Mouse (Mus musculus): ENCODE measurements around the gene Bpgm.

The Bpgm gene

DNA sequence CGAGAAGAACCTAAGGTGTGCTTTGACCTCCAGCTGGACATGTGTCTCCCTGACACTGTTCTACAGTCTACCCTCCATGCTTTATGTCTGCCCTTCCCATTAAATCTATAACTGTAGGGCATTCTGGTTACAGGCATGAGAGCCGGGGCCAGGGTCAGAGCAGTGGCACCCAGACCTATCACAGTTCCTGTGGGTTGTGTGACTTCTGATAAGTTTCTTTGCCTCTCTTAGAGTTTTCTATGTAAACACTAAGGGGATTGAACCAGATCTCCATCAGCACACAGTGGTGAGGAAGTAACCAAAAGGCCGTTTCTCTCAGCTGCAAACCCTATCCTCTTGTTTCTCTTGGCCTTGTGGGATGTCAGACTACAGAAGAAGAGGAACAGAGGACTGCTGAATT lies 50.4 kb downstream of the Bpgm start:
- DNase-seq (ENCODE audit: low read depth, low spot score), result no peak

DNA sequence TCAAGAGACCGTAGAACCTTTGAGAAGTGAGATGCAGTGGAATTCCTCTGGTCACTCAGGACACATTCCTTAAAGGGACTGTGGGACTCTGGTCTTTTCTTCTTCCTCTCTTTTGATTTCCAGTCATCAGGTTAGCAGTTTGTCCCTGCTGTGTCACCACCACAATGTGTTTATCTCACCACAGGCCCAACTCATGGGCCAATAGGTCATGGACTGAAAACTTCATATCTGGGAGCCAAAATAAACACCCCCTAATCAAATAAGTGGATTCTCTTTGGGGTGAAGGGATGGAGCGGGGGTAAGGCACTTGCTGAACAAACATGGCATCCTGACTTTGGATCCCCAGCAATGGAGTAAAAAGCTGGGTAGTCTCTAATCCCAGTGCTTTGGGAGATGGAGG lies 52.1 kb downstream of the Bpgm start:
- no peak for DNase-seq (ENCODE audit: low read depth, low spot score)

DNA sequence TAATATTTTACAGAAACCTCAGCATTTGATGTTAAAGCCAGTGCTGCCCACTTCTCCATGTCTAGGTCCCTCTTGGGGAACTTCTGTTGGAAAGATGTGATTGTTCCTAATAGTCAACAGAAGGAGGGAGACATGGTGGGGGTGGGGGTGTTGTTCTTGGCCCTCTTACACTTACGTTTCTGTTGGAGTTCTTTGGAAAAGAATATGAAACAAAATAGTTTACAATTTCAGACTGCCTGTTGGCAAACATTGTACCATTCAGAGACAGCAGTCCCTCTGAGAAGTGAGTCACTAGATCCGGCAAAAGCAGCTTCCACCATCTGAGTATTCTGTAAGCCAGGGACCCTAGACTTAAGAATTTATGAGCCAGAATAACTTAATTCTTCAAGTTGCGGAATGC lies 54.0 kb downstream of the Bpgm start:
- no peak for DNase-seq (ENCODE audit: low read depth, low spot score)

DNA sequence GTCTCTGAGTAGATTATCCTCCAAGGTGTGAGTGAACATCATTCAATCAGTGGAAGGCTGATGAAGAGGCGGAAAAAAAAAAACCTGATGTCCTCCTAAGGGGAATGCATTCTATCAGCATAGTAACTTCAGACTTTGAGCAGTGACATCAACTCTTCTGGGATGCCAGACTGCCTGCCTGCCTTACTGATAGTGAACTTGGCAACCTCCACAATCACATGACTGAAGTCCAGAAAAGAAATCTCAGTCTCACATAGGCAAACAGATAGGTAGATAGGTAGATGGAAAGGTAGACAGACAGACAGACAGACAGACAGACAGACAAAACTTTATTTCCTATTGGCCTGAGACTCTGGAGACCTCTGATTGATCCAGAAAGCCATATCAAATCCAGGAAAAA lies 57.0 kb downstream of the Bpgm start:
- no peak for DNase-seq (ENCODE audit: low read depth, low spot score)

DNA sequence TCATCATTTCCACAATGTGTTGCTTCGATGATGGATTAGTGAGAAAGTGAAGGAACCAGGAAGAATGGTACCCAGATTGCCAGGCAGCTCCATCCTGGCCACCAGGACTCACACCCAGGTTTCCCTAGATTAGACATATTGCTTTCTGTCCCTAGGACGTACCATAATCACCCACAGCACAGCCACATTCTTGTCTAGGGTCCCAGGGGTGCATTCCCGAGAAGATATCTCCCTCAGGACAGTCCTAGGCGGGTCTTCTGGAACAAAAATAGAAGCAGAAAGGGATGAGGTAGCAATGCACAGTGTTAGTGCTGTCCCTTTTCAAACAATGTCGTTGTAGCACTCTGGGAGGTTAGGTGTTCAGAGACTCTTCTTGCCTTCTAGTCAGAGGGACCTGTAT lies 57.9 kb downstream of the Bpgm start:
- no peak for DNase-seq (ENCODE audit: low read depth, low spot score)

DNA sequence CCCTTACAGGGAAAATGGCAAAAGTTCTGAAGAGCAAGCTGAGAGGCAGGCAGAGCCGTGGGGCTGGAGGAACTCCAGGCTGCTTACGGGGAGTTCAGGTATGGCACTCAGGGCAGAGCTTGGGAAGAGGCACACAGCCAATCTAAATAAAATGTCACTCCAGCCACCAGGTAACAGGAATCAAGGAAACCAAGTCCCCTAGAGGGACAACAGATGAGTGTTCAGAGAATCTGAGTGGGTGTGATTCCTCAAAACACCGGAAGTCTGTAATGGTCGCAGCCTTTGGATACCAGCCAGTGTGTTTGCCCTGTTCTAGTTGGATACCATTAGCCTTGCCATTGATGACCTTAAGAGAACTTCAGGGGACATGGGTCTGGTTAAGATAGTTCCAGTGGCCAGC lies 66.9 kb downstream of the Bpgm start:
- no peak for DNase-seq (ENCODE audit: low read depth, low spot score)

DNA sequence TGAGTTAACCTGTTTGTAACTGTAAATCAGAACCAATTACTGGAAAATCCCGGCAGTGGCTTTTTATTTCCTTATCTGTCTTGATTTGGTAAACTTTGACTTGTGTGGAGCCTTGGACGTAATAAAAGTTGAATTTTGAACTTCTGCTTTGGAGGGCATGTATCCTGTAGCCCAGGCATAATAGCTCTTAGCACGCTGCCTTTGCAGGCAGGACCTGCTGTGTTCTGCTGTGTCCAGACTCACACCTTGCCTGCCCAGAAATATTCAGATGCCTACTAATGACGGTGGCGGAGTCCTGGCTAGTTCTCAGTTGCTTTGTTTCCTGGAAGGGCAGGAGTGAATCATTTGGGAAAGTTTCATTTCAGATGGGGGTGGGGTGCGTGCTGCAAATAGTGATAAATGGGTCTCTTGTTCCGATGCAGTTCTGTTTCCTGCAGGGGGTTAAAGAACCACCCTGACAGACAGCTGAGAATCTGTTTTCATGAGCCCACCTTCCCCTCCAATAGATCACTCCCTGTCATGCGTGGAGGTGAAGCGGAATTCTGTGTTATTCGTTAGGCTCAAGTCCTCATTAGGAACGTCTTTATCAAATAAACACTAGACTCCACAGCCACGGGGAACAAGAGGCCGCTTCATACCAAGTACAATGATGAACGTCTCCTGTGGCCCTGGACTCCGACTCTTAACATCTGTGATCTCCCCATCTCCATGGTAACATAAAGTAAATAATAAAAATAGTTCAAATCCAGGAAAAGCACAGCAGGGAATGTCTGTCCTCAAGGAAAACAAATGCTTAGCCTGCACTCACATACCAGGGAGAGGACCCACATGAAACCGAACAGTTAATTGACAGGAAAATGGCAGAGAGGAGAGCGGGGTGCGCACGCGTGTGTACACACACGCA lies 67.5 kb downstream of the Bpgm start:
- DNase-seq (ENCODE audit: low read depth, low spot score), result no peak

DNA sequence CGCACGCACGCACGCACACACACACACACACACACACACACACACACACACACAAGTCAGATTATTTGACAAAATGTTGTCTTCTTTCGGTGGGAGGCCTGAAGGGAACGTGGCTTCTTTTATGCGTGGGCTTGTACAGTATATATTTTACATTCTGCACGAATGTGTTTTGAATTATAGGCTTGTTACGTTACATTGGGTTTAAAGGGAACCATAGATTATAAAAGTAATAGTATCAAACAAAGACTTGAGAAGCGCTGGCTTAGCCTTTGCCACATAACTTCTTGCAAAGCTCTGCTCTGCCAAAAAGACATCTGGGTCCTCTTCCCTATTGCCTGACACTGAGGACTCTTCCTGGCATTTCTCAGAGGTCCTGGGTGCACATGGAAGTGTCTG lies 68.2 kb downstream of the Bpgm start:
- DNase-seq (ENCODE audit: low read depth, low spot score), result no peak

DNA sequence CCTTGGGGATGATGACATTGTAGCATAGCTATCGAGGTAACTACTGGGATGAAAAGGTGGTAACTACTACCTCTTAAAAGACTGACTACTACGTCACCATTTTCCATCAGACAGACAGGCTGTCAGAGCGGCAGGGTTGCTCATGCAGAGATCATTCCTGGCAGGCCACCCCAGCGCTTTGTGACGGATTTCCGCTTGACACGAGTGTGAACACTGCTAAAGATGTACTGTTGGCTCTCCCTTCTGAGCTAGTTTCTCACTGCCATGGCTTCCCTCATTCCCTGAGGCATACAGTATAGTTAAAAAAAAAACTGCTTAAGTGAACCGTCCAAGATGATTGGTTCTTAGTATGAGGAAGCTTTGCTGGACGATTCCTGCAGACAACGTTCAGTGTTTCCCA lies 69.3 kb downstream of the Bpgm start:
- no peak for DNase-seq (ENCODE audit: low read depth, low spot score)

DNA sequence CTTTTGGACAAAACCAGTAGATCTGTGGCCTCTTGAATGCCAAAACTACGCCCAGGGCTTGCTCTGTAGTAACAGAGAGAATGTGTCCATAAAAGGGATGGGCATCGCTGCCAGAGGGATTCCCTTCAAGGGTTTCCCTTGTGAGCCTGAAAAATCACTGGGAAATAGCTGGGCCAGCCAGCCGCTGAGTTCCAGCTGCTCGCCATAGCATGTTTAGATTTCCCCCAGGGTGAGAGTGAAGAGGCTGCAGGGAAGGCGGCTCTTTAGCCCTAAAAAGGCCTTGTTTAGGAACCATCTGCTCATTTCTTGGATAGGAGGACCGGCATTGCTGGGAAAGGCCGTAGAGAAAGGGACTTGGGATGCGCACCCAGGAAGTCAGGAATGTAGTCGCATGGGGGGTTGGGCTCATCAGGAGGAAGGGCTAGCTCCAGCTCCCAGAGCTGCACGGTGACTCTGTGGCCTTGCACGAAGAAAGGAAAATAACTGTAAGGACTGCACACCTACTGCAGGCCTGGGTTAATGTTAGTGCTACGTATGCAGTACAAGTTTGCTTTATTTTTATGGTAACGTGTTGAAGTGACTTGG lies 72.5 kb downstream of the Bpgm start:
- no peak for DNase-seq (ENCODE audit: low read depth, low spot score)

DNA sequence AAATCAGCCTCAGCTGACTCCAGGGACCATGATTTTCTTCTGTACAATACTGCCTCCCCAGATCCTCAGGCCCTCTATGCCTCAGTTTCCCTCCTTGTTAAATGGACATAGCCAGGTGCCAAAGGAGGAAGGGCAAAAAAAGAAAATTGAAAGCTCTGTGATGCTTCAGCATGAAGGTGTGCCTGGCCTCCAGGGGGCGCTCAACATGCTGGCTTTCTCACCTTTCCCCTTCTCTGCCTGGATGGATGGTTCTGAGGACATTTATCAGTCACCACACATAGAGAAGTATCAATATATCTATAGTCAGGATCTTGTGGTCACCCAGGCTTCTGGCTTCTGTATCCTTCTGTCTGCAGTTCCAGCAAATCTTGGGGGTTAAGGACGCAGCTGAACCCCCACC lies 73.0 kb downstream of the Bpgm start:
- no peak for DNase-seq (ENCODE audit: low read depth, low spot score)

DNA sequence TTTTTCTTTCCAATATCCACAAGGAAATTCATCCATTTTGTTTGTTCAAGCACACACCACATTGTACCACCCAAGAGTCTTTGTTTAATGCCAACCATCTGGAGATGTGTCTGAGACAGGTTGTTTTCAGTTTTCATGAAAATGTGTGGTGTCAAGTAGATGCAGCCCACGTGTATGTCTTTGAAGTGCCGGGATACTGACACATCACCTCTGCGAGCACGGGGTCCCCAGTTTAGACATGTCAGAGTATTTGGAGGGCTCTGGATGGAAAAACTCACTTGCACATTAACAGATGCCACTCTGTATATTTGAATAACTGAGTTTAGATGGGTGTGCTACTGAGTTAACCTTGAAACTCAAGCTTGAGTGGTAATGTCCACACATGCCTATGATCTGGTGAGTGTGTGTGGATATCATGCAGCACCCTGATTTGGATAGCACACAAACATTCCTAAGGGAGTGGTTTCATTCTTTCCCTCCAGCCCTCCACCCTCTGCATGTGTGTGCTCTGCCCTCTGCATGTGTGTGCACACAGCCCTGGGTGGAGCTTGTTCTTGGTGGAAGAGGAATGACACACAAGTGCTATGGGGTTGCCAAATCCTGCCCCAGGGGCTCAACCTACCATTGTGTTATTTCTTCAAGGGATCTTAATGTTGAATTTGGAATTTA lies 76.6 kb downstream of the Bpgm start:
- no peak for DNase-seq (ENCODE audit: low read depth, low spot score)

DNA sequence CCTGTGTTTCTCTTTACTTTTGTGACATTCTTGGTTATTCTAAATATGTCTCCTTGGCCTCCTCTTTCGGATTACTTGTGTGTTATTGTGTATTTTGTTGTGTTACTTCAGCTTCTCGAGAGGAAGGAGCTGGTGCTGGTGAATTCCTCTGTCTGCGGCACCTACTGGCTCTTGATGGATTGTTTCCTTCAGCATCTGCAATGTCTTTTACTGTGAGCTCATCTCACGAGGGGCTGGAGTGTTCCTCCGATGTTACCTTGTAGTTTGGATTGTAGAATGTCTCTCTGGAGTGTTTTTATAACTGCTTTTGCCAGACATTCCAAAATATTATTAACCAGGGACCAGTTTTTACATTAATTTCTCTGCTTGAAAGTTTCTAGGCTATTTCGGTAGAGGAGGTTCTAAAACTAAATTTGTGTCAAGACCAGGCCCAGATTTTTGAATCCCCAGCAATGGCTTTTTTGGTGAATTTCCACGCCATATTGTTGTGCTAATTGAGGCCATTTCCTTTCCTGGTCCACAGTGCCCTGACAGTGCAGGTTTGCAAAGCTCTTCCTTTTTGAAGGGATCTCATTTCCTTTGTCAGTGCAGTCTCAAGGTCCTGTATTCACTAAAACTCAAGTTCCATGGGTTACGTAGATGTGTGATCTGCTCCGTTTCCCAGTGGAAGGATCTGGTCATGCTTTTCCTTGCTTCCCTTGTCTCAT lies 78.4 kb downstream of the Bpgm start:
- DNase-seq (ENCODE audit: low read depth, low spot score), result no peak
